Mouse (Mus musculus) E14TG2a.4 (cell line): ENCODE measurements around the gene Gm20481.
"Not testable (repeated sequence)": the region's sequence is repeated elsewhere in the genome, so short reads cannot be mapped to it uniquely, and the experiment has no call there.

Source experiments
- CTCF ChIP-seq: conservative IDR thresholded peaks from 2 replicates; pipeline ENCODE4 v1.5.1; 2014; ENCODE audit warnings: low read length
- NANOG ChIP-seq: IDR thresholded peaks from 2 replicates; pipeline ENCODE4 v1.6.1; 2014; ENCODE audit warnings: borderline replicate concordance, low read length, mixed read lengths
- POU5F1 ChIP-seq: IDR thresholded peaks from 2 replicates; pipeline ENCODE4 v1.6.1; 2014; ENCODE audit warnings: low read length, borderline replicate concordance

GRCm38 (mm10) chr17:34999871-35000716 is 30.4 kb downstream of the Gm20481 start:
- TF ChIP-seq CTCF, NANOG, POU5F1: not testable (repeated sequence)
